Mouse (Mus musculus): Measurements from ENCODE around the gene Thsd4. TPM values are rescaled to one million over a fixed set of nuclear protein-coding genes. Genes with fewer than 3 reads are reported as not detected.

Thsd4 gene
- polyA plus RNA-seq, 1 experiment, result 9.0 TPM

GRCm38 (mm10) chr9:60203141-60203540 is 318.7 kb downstream of the Thsd4 start:
- Histone ChIP-seq H3K36me3 (ENCODE audit: control insufficient read depth, insufficient read depth, low read length) (no peaks in the 10 kb centered on the region), H3K27ac (ENCODE audit: insufficient read depth, low read depth, low read length) (no peak overlapping the region), H3K4me1 (ENCODE audit: control insufficient read depth, insufficient read depth, insufficient read length, low read length) (no peaks in the 10 kb centered on the region), H3K27me3 (ENCODE audit: control insufficient read depth, insufficient read depth, low read length) (no peaks in the 10 kb centered on the region), H3K4me3 (ENCODE audit: low read depth, low read length) (no peak overlapping the region)
- WGBS, result 73% methylated on average over 7 of the region's 7 CpGs
- no peak for TF ChIP-seq POLR2A (IDR thresholded peaks at IDR 0.05; ENCODE audit: low read depth, low read length)
- no peak for TF ChIP-seq CTCF (IDR thresholded peaks at IDR 0.05; ENCODE audit: extremely low read depth, insufficient read length, insufficient replicate concordance, low read depth, low read length)

DNA sequence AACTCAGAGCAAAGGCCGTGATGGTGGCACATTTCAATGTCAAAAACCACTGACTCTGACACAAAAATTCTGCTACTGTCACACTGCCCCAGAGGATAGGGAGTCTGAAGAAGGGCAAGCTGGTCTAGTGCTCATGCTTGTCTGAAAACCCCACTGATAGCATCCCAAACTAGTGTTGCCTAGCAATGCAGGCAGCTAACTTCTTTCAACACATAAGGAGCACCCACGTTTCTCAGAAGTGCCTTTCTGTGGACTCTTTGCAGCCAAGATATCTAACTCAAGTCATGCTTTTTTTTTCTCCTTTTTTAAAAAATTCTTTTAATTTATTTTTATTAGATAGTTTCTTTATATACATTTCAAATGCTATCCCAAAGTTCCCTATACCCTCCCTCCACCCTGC is 321.4 kb downstream of the Thsd4 start:
- Histone ChIP-seq H3K36me3 (ENCODE audit: control insufficient read depth, insufficient read depth, low read length) (no peaks in the 10 kb centered on the region), H3K27me3 (ENCODE audit: control insufficient read depth, insufficient read depth, low read length) (no peaks in the 10 kb centered on the region), H3K4me1 (ENCODE audit: control insufficient read depth, insufficient read depth, insufficient read length, low read length) (no peaks in the 10 kb centered on the region), H3K4me3 (ENCODE audit: low read depth, low read length) (no peak overlapping the region), H3K27ac (ENCODE audit: insufficient read depth, low read depth, low read length) (no peak overlapping the region)
- WGBS, result 83% methylated on average over 2 of the region's 2 CpGs
- TF ChIP-seq CTCF (IDR thresholded peaks at IDR 0.05; ENCODE audit: extremely low read depth, insufficient read length, insufficient replicate concordance, low read depth, low read length) (no peak), POLR2A (IDR thresholded peaks at IDR 0.05; ENCODE audit: low read depth, low read length) (no peak)

DNA sequence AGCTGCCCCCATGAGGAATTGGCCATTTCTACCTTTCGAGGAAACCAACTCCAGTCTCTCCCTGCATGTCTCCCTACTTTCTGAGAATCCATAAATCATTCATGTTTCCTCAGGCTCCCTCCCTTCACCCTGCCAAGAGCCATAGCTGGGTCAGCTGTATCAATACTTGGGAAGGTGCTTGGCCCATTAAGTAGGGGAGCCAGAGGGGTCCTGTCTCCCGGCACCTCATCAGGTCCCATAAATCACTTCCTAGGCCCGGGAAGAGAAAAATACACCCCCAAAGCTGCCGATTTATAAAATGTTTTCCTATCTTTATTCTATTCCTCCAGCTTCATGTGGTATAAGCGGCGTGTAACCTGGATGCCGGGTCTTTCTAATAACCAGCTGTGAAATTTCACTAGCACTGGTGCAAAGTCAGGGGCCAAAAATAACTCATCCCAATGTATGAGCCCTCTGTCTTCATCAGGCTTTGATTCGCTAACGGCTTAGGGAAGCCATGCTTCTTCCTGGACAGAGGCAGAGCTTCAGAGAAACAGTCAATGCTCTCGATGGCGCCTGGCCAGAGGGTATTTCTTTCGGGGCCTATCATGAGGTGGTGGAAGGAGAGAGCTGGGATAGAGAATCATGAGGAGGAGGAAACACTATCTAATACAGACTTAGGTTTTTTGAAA is 323.2 kb downstream of the Thsd4 start:
- TF ChIP-seq POLR2A (IDR thresholded peaks at IDR 0.05; ENCODE audit: low read depth, low read length) (no peak), CTCF (IDR thresholded peaks at IDR 0.05; ENCODE audit: extremely low read depth, insufficient read length, insufficient replicate concordance, low read depth, low read length) (no peak)
- WGBS, result 89% methylated on average over 12 of the region's 12 CpGs
- Histone ChIP-seq H3K27me3 (ENCODE audit: control insufficient read depth, insufficient read depth, low read length) (no peaks in the 10 kb centered on the region), H3K27ac (ENCODE audit: insufficient read depth, low read depth, low read length) (no peak overlapping the region), H3K4me3 (ENCODE audit: low read depth, low read length) (no peak overlapping the region), H3K36me3 (ENCODE audit: control insufficient read depth, insufficient read depth, low read length) (no peaks in the 10 kb centered on the region), H3K4me1 (ENCODE audit: control insufficient read depth, insufficient read depth, insufficient read length, low read length) (no peaks in the 10 kb centered on the region)

GRCm38 (mm10) chr9:60195502-60195901 is 326.3 kb downstream of the Thsd4 start:
- TF ChIP-seq CTCF (IDR thresholded peaks at IDR 0.05; ENCODE audit: extremely low read depth, insufficient read length, insufficient replicate concordance, low read depth, low read length), result peak; percentile 61; the same call in 1 of the 2 replicates
- no peak for TF ChIP-seq POLR2A (IDR thresholded peaks at IDR 0.05; ENCODE audit: low read depth, low read length)
- Histone ChIP-seq H3K27me3 (ENCODE audit: control insufficient read depth, insufficient read depth, low read length) (no peaks in the 10 kb centered on the region), H3K27ac (ENCODE audit: insufficient read depth, low read depth, low read length) (no peak overlapping the region), H3K4me3 (ENCODE audit: low read depth, low read length) (no peak overlapping the region), H3K36me3 (ENCODE audit: control insufficient read depth, insufficient read depth, low read length) (no peaks in the 10 kb centered on the region), H3K4me1 (ENCODE audit: control insufficient read depth, insufficient read depth, insufficient read length, low read length) (no peaks in the 10 kb centered on the region)
- WGBS, result 78% methylated on average over 2 of the region's 2 CpGs

GRCm38 (mm10) chr9:60194905-60195304 is 326.9 kb downstream of the Thsd4 start:
- TF ChIP-seq CTCF (IDR thresholded peaks at IDR 0.05; ENCODE audit: extremely low read depth, insufficient read length, insufficient replicate concordance, low read depth, low read length) (no peak), POLR2A (IDR thresholded peaks at IDR 0.05; ENCODE audit: low read depth, low read length) (no peak)
- 78% methylated on average over 6 of the region's 6 CpGs for WGBS
- H3K4me1 ChIP-seq (ENCODE audit: control insufficient read depth, insufficient read depth, insufficient read length, low read length), result no peaks in the 10 kb centered on the region
- no peak overlapping the region for H3K27ac ChIP-seq (ENCODE audit: insufficient read depth, low read depth, low read length)
- no peaks in the 10 kb centered on the region for H3K27me3 ChIP-seq (ENCODE audit: control insufficient read depth, insufficient read depth, low read length)
- no peaks in the 10 kb centered on the region for H3K36me3 ChIP-seq (ENCODE audit: control insufficient read depth, insufficient read depth, low read length)
- H3K4me3 ChIP-seq (ENCODE audit: low read depth, low read length), result no peak overlapping the region

DNA sequence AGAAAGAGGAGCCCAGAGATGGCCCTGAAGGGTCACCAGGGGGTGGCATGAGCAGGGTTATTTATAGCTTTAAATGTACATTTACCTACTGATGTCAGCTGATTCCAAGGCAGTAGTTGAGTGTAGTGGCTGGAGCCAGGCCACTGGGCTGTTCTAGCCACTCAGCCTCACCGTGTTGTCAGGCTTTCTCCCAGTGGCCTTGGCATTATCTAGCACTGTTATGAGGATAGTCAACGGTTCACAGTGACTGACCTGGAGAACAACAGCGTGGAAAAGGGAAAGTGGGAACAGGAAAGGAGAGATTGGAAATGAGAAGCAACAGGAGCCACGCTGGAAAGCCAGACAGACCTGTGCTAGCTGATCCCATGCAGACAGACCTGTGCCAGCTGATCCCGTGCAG is 329.5 kb downstream of the Thsd4 start:
- TF ChIP-seq CTCF (IDR thresholded peaks at IDR 0.05; ENCODE audit: extremely low read depth, insufficient read length, insufficient replicate concordance, low read depth, low read length) (no peak), POLR2A (IDR thresholded peaks at IDR 0.05; ENCODE audit: low read depth, low read length) (no peak)
- 62% methylated on average over 5 of the region's 5 CpGs for WGBS
- Histone ChIP-seq H3K4me3 (ENCODE audit: low read depth, low read length) (no peak overlapping the region), H3K27ac (ENCODE audit: insufficient read depth, low read depth, low read length) (no peak overlapping the region), H3K36me3 (ENCODE audit: control insufficient read depth, insufficient read depth, low read length) (no peaks in the 10 kb centered on the region), H3K4me1 (ENCODE audit: control insufficient read depth, insufficient read depth, insufficient read length, low read length) (no peaks in the 10 kb centered on the region), H3K27me3 (ENCODE audit: control insufficient read depth, insufficient read depth, low read length) (no peaks in the 10 kb centered on the region)

DNA sequence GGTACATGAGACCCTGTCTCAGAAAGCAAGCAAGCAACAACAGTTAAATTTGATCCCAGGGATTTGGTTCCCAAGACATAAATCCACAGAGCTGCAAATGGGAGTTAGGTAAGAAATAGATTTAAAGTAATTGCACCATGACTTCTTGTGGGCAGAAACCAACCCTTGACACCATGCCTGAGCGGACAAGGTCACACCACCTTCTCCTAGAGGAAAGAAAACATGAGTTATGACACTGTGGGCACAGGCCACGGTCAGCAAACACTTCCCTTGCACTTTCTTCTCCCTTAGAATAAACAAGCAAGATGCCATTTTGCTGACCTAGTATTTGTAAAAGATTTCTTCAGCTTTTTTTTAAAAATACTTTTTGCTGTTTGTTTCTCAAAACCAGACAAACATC is 334.4 kb downstream of the Thsd4 start:
- Histone ChIP-seq H3K4me3 (ENCODE audit: low read depth, low read length) (no peak overlapping the region), H3K4me1 (ENCODE audit: control insufficient read depth, insufficient read depth, insufficient read length, low read length) (no peaks in the 10 kb centered on the region), H3K27ac (ENCODE audit: insufficient read depth, low read depth, low read length) (no peak overlapping the region), H3K27me3 (ENCODE audit: control insufficient read depth, insufficient read depth, low read length) (no peaks in the 10 kb centered on the region), H3K36me3 (ENCODE audit: control insufficient read depth, insufficient read depth, low read length) (no peaks in the 10 kb centered on the region)
- TF ChIP-seq CTCF (IDR thresholded peaks at IDR 0.05; ENCODE audit: extremely low read depth, insufficient read length, insufficient replicate concordance, low read depth, low read length) (no peak), POLR2A (IDR thresholded peaks at IDR 0.05; ENCODE audit: low read depth, low read length) (no peak)
- 59% methylated on average over 2 of the region's 2 CpGs for WGBS

All from small intestine, adult 2 months (tissue).